Comparison of ENCODE assay signal across 9 mouse cellular contexts in genomic region chr9:72467551-72468407, GRCm38 (mm10). TPM values are rescaled to one million over a fixed set of nuclear protein-coding genes. Genes with fewer than 3 reads are reported as not detected.
DNase-seq lines count a peak whose midpoint lies in the region; ATAC-seq and TF ChIP-seq lines count a peak whose summit lies in the region.
"Had no signal": no experiment of that assay in that cellular context is flagged by ENCODE, and none has a peak within 500 bp of the region (broad histone marks: within the 10 kb centered on the region; RNA-seq: fewer than 3 reads in every experiment).

No protein-coding gene starts in this region.

- WGBS in hindbrain, embryonic 11.5 days, result 60% methylated on average over 11 of the region's 11 CpGs
- 60% methylated on average over 11 of the region's 11 CpGs for WGBS in hindbrain, embryonic 16.5 days
- 38% methylated on average over 11 of the region's 11 CpGs for WGBS in liver, embryonic 16.5 days (ENCODE audit: insufficient replicate concordance)

- peak; percentile 94 for TF ChIP-seq EP300 in CH12.LX (IDR thresholded peaks at IDR 0.05; ENCODE audit: low read length)

- peak; percentile 44 for DNase-seq in hindbrain, embryonic 11.5 days (ENCODE audit: low spot score)
- peak; percentile 78 for DNase-seq in CH12.LX (ENCODE audit: extremely low read depth)
- DNase-seq in spleen, postnatal 4 days (ENCODE audit: low spot score in 2 of 2), result peak; percentile 58 to 68
- DNase-seq in layer of hippocampus, postnatal 25 days (ENCODE audit: extremely low spot score in 1 of 2, low spot score in 1 of 2), result no peak
- no peak for DNase-seq in kidney, adult 11 months

- H3K36me3 ChIP-seq in hindbrain, embryonic 11.5 days (ENCODE audit: control insufficient read depth, insufficient read depth, low read length), result no peaks in the 10 kb centered on the region
- 0 out of 2 replicates have a peak, but pooled peaks cover 2% of the 10 kb centered on the region for H3K36me3 ChIP-seq in hindbrain, embryonic 16.5 days (ENCODE audit: control insufficient read depth, insufficient read depth, low read length)
- peaks cover 8 to 41% of the 10 kb centered on the region in 2 experiments for H3K36me3 ChIP-seq in CH12.LX (replicated peaks in 1 of 2; ENCODE audit: control insufficient read depth in 1 of 2, insufficient read depth in 1 of 2, low read length in 1 of 2)
- H3K36me3 ChIP-seq in liver, embryonic 16.5 days (ENCODE audit: control insufficient read depth, insufficient read depth), result no peaks in the 10 kb centered on the region

- in situ Hi-C loops in CH12.LX (cut with MboI; ENCODE audit: low pct_ligation_motif_present, low pct_unique_long_range_greater_than_20kb, low sequenced_read_pairs), result loop anchor here (10.0 kb wide), 1 partner anchor 207 kb away; no protein-coding TSS in a partner anchor

- no peaks in the 10 kb centered on the region for H3K9me3 ChIP-seq in hindbrain, embryonic 11.5 days (ENCODE audit: control insufficient read depth, low read length)
- H3K9me3 ChIP-seq in hindbrain, embryonic 16.5 days (ENCODE audit: control insufficient read depth, low read length), result no peaks in the 10 kb centered on the region
- no peaks in the 10 kb centered on the region for H3K9me3 ChIP-seq in CH12.LX (replicated peaks; ENCODE audit: low read length)
- no peaks in the 10 kb centered on the region for H3K9me3 ChIP-seq in liver, embryonic 16.5 days (replicated peaks; ENCODE audit: control insufficient read depth, low read length)
- H3K9me3 ChIP-seq: embryonic facial prominence, embryonic 15.5 days had no signal

- H3K9ac ChIP-seq in hindbrain, embryonic 11.5 days (ENCODE audit: low read depth, low read length), result no peak overlapping the region
- H3K9ac ChIP-seq in hindbrain, embryonic 16.5 days (ENCODE audit: low read depth, low read length), result no peak overlapping the region
- peak overlapping the region; percentile 34; the same call in 1 of the 2 replicates for H3K9ac ChIP-seq in CH12.LX (ENCODE audit: insufficient read depth, low read depth)
- H3K9ac ChIP-seq in liver, embryonic 16.5 days (ENCODE audit: low read depth, low read length), result no peak overlapping the region
- H3K9ac ChIP-seq: embryonic facial prominence, embryonic 15.5 days had no signal

- peak; percentile 54 for TF ChIP-seq RAD21 in CH12.LX (IDR thresholded peaks at IDR 0.05; ENCODE audit: low read depth, low read length)

- no peak for ATAC-seq in hindbrain, embryonic 11.5 days (ENCODE audit: low FRiP score)
- no peak for ATAC-seq in hindbrain, embryonic 16.5 days
- peak; percentile 53; the same call in 1 of the 2 replicates for ATAC-seq in liver, embryonic 16.5 days (ENCODE audit: low read depth)

- H3K4me3 ChIP-seq in hindbrain, embryonic 11.5 days (ENCODE audit: low read depth, low read length), result no peak overlapping the region
- no peak overlapping the region for H3K4me3 ChIP-seq in hindbrain, embryonic 16.5 days (ENCODE audit: low read length)
- H3K4me3 ChIP-seq in CH12.LX (replicated peaks in 1 of 3; ENCODE audit: low read depth in 2 of 3, low read length in 2 of 3, poor library complexity in 1 of 3), result peak overlapping the region in 2 of 3 experiments; percentile 28 to 29
- H3K4me3 ChIP-seq in bone marrow macrophage, adult 2 months (ENCODE audit: insufficient read depth, low read length), result peak overlapping the region; percentile 7; the same call in 1 of the 2 replicates
- no peak overlapping the region for H3K4me3 ChIP-seq in liver, embryonic 16.5 days (ENCODE audit: low read depth, low read length)
- H3K4me3 ChIP-seq: embryonic facial prominence, embryonic 15.5 days had no signal

- TF ChIP-seq CTCF in CH12.LX (conservative IDR thresholded peaks at IDR 0.05 in 1 of 2, IDR thresholded peaks at IDR 0.05 in 1 of 2; ENCODE audit: low read depth in 2 of 2, low read length in 2 of 2), result peak; percentile 81 to 86
- TF ChIP-seq CTCF in bone marrow macrophage, adult 2 months (IDR thresholded peaks at IDR 0.05; ENCODE audit: low read depth, low read length), result 0 out of 2 replicates have a peak, but pooled peaks have one; percentile 33

- no peaks in the 10 kb centered on the region for H3K79me2 ChIP-seq in CH12.LX (replicated peaks; ENCODE audit: control insufficient read depth, extremely low read depth, insufficient read depth, poor library complexity, severe bottlenecking)

- no peak overlapping the region for H3K4me2 ChIP-seq in hindbrain, embryonic 11.5 days (replicated peaks; ENCODE audit: low read depth, low read length)
- H3K4me2 ChIP-seq in hindbrain, embryonic 16.5 days (ENCODE audit: low read length), result no peak overlapping the region
- H3K4me2 ChIP-seq in CH12.LX (ENCODE audit: insufficient read depth, low read depth, poor library complexity, severe bottlenecking), result peak overlapping the region; percentile 65
- H3K4me2 ChIP-seq in liver, embryonic 16.5 days (ENCODE audit: low read depth, low read length), result peak overlapping the region; percentile 36; the same call in 1 of the 2 replicates
- H3K4me2 ChIP-seq: embryonic facial prominence, embryonic 15.5 days had no signal

- TF ChIP-seq POLR2A in CH12.LX (IDR thresholded peaks at IDR 0.05; ENCODE audit: low read depth, low read length), result no peak
- no peak for TF ChIP-seq POLR2A in bone marrow macrophage, adult 2 months (IDR thresholded peaks at IDR 0.05; ENCODE audit: borderline replicate concordance, low read depth, low read length)

- no peaks in the 10 kb centered on the region for H3K4me1 ChIP-seq in hindbrain, embryonic 11.5 days (replicated peaks; ENCODE audit: control insufficient read depth, insufficient read depth, low read length)
- H3K4me1 ChIP-seq in hindbrain, embryonic 16.5 days (ENCODE audit: control insufficient read depth, insufficient read depth, low read depth, low read length), result no peaks in the 10 kb centered on the region
- H3K4me1 ChIP-seq in CH12.LX (ENCODE audit: control insufficient read depth in 1 of 2, insufficient read depth in 2 of 2), result peaks cover 8 to 34% of the 10 kb centered on the region in 2 experiments
- H3K4me1 ChIP-seq in bone marrow macrophage, adult 2 months (ENCODE audit: control insufficient read depth, insufficient read depth, low read length), result peaks cover 22% of the 10 kb centered on the region
- H3K4me1 ChIP-seq in liver, embryonic 16.5 days (ENCODE audit: control insufficient read depth, low read depth, low read length), result peaks cover 2% of the 10 kb centered on the region; the same call in 1 of the 2 replicates
- H3K4me1 ChIP-seq: embryonic facial prominence, embryonic 15.5 days had no signal

- dilution Hi-C loops in CH12.LX (cut with MboI; ENCODE audit: extremely low pct_ligation_motif_present, extremely low pct_unique_long_range_greater_than_20kb, low sequenced_read_pairs), result no loop called here

- no peak overlapping the region for H3K27ac ChIP-seq in hindbrain, embryonic 11.5 days (ENCODE audit: low read depth, low read length)
- no peak overlapping the region for H3K27ac ChIP-seq in hindbrain, embryonic 16.5 days (ENCODE audit: low read depth, low read length)
- peak overlapping the region; percentile 80 for H3K27ac ChIP-seq in CH12.LX (ENCODE audit: insufficient read depth, low read depth)
- H3K27ac ChIP-seq in bone marrow macrophage, adult 2 months (ENCODE audit: insufficient read depth, low read depth, low read length), result no peak overlapping the region
- no peak overlapping the region for H3K27ac ChIP-seq in liver, embryonic 16.5 days (ENCODE audit: low read length)
- H3K27ac ChIP-seq: embryonic facial prominence, embryonic 15.5 days had no signal

- no peaks in the 10 kb centered on the region for H3K27me3 ChIP-seq in hindbrain, embryonic 11.5 days (ENCODE audit: control insufficient read depth, insufficient read depth, low read length)
- no peaks in the 10 kb centered on the region for H3K27me3 ChIP-seq in hindbrain, embryonic 16.5 days (replicated peaks; ENCODE audit: control insufficient read depth, insufficient read depth, low read length)
- H3K27me3 ChIP-seq in CH12.LX (replicated peaks), result no peaks in the 10 kb centered on the region
- H3K27me3 ChIP-seq in liver, embryonic 16.5 days (ENCODE audit: control insufficient read depth, insufficient read depth, low read depth, low read length), result no peaks in the 10 kb centered on the region
- H3K27me3 ChIP-seq: embryonic facial prominence, embryonic 15.5 days had no signal

TF ChIP-seq in CH12.LX, 34 proteins besides CTCF, POLR2A, EP300 and RAD21 (continues in another document):
- no peak for TF ChIP-seq USF1 (IDR thresholded peaks at IDR 0.05; ENCODE audit: low read depth, low read length)
- no peak for TF ChIP-seq GABPA (IDR thresholded peaks at IDR 0.05; ENCODE audit: insufficient replicate concordance, low read depth, low read length)
- TF ChIP-seq POLR2AphosphoS2 (IDR thresholded peaks at IDR 0.05; ENCODE audit: low read depth, low read length), result no peak
- no peak for TF ChIP-seq CHD2 (IDR thresholded peaks at IDR 0.05; ENCODE audit: low read length)
- peak; percentile 57 for TF ChIP-seq MYC (IDR thresholded peaks at IDR 0.05; ENCODE audit: low read depth, low read length)
- no peak for TF ChIP-seq ELF1 (IDR thresholded peaks at IDR 0.05; ENCODE audit: low read depth, low read length)
- TF ChIP-seq USF2 (conservative IDR thresholded peaks at IDR 0.05; ENCODE audit: low read depth, low read length), result no peak
- TF ChIP-seq ZKSCAN1 (IDR thresholded peaks at IDR 0.05; ENCODE audit: borderline replicate concordance, low read depth, low read length), result no peak
- TF ChIP-seq MAZ (IDR thresholded peaks at IDR 0.05; ENCODE audit: low read depth, low read length), result no peak

RNA-seq across cellular contexts. Expression of gene Tex9, which starts 24.2 kb away (rescaled TPM):
- polyA plus RNA-seq in hindbrain, embryonic 11.5 days (2014; fragmentation: Nextera tagmentation; extraction: Ambion mirVana), result 55.5 and 75.3 TPM in 2 replicates
- 32.0 and 34.6 TPM in 2 replicates for polyA plus RNA-seq in hindbrain, embryonic 16.5 days (2015; fragmentation: Nextera tagmentation; extraction: Ambion mirVana)
- total RNA-seq in CH12.LX (2012; rRNA removed) (12.7 and 16.7 TPM in 2 replicates), CH12.LX (2014; rRNA removed) (12.1 and 17.0 TPM in 2 replicates)
- polyA plus RNA-seq in CH12.LX (2012; ENCODE audit: insufficient read length, low read depth), result 27.4 and 29.2 TPM in 2 replicates
- polyA plus RNA-seq in bone marrow macrophage, adult 2 months (2012; ENCODE audit: insufficient read depth, insufficient read length, missing spikeins), result 6.2 and 7.4 TPM in 2 replicates
- 2.4 and 3.2 TPM in 2 replicates for polyA plus RNA-seq in liver, embryonic 16.5 days (2015; fragmentation: Nextera tagmentation; extraction: Ambion mirVana)
- 1 to 10 TPM; 5.8 to 7.5 TPM for total RNA-seq in layer of hippocampus, postnatal 25 days (2021)

RNA-seq across cellular contexts. Expression of gene Mns1, which starts 30.0 kb away (rescaled TPM):
- 45.6 and 49.5 TPM in 2 replicates for polyA plus RNA-seq in hindbrain, embryonic 11.5 days (2014; fragmentation: Nextera tagmentation; extraction: Ambion mirVana)
- polyA plus RNA-seq in hindbrain, embryonic 16.5 days (2015; fragmentation: Nextera tagmentation; extraction: Ambion mirVana), result 8.6 and 9.2 TPM in 2 replicates
- total RNA-seq in CH12.LX (2012; rRNA removed) (19.4 and 32.2 TPM in 2 replicates), CH12.LX (2014; rRNA removed) (16.7 and 19.8 TPM in 2 replicates)
- 66.0 and 87.7 TPM in 2 replicates for polyA plus RNA-seq in CH12.LX (2012; ENCODE audit: insufficient read length, low read depth)
- polyA plus RNA-seq in bone marrow macrophage, adult 2 months (2012; ENCODE audit: insufficient read depth, insufficient read length, missing spikeins), result 3.8 and 7.3 TPM in 2 replicates
- polyA plus RNA-seq in liver, embryonic 16.5 days (2015; fragmentation: Nextera tagmentation; extraction: Ambion mirVana), result 87.9 and 88.3 TPM in 2 replicates
- total RNA-seq in layer of hippocampus, postnatal 25 days (2021), result 1 to 10 TPM in 1 of 2 experiments, under 1 TPM in 1; 0.73 to 1.0 TPM

Comparison
In these comparisons a context has a peak if more than half of its experiments do, and no peak if none do; other contexts are left out.
1. DNase-seq: peak in hindbrain, embryonic 11.5 days (single experiment), CH12.LX (single experiment) and spleen, postnatal 4 days (2 of 2); none in layer of hippocampus, postnatal 25 days (0 of 2) and kidney, adult 11 months (single experiment).
2. H3K4me2 ChIP-seq: peak in CH12.LX (single experiment) and liver, embryonic 16.5 days (single experiment); none in hindbrain, embryonic 11.5 days (single experiment) and hindbrain, embryonic 16.5 days (single experiment).
3. H3K4me3 ChIP-seq: peak in CH12.LX (2 of 3) and bone marrow macrophage, adult 2 months (single experiment); none in hindbrain, embryonic 11.5 days (single experiment), hindbrain, embryonic 16.5 days (single experiment) and liver, embryonic 16.5 days (single experiment).